Mouse (Mus musculus) spleen, adult 2 months (tissue): ENCODE data around the gene Gm26620. TPM values are rescaled to one million over a fixed set of nuclear protein-coding genes. Genes with fewer than 3 reads are reported as not detected.

Experiments used
- DNase-seq, 2 experiments: peaks; one replicate each; pipeline versions ENCODE4 v3.0.0 to v3.0.0-alpha.2; 2012 to 2021; ENCODE audit warnings: low spot score in 2 of 2, low read depth in 1 of 2
- H3K27ac ChIP-seq: fragments of 200-500 bp; 2 replicates; pipeline ENCODE4 v1.5.1; 2012; ENCODE audit warnings: low read length, inconsistent platforms; ENCODE audit not compliant: insufficient read depth
- H3K27me3 ChIP-seq: fragments of 200-500 bp; 2 replicates; pipeline ENCODE4 v1.6.1; 2012; ENCODE audit warnings: mild to moderate bottlenecking, moderate library complexity, low read length, inconsistent platforms; ENCODE audit not compliant: control insufficient read depth, insufficient read depth
- H3K36me3 ChIP-seq: fragments of 200-500 bp; 2 replicates; pipeline ENCODE4 v1.6.1; 2012; ENCODE audit warnings: mild to moderate bottlenecking, low read length, inconsistent platforms; ENCODE audit not compliant: control insufficient read depth, insufficient read depth
- H3K4me1 ChIP-seq: fragments of 200-500 bp; 2 replicates; pipeline ENCODE4 v1.6.1; 2011; ENCODE audit warnings: inconsistent platforms; ENCODE audit not compliant: control insufficient read depth, insufficient read depth, insufficient read length
- H3K4me3 ChIP-seq: fragments of 200-500 bp; 2 replicates; pipeline ENCODE4 v1.5.1; 2011; ENCODE audit warnings: mild to moderate bottlenecking, inconsistent platforms; ENCODE audit not compliant: insufficient read depth, insufficient read length; ENCODE audit errors: extremely low read depth
- CTCF ChIP-seq: fragments of 200-500 bp; IDR thresholded peaks from 2 replicates; pipeline ENCODE4 v1.5.1; 2011; ENCODE audit warnings: mild to moderate bottlenecking, inconsistent platforms; ENCODE audit not compliant: insufficient read depth, insufficient read length, insufficient replicate concordance; ENCODE audit errors: extremely low read depth
- POLR2A ChIP-seq: fragments of 200-500 bp; IDR thresholded peaks from 2 replicates; pipeline ENCODE4 v1.6.1; 2011; ENCODE audit warnings: low read depth, low read length, inconsistent platforms
- WGBS: fragments of 180-500 bp; shearing (Covaris S2); methylation state at CpG from one replicate; pipeline ENCODE4 v1.1.7; 2018; 5-methylcytosine and 5-hydroxymethylcytosine counted together
- polyA plus RNA-seq: library from polyadenylated mRNA; depleted of rRNA; stranded (reverse); fragments of >200 nt; gene quantifications from 2 replicates; pipeline ENCODE4 v1.2.3, GENCODE M21; 2012

The Gm26620 gene
- polyA plus RNA-seq, 1 experiment: 0.44 TPM

GRCm38 (mm10) chr1:170889310-170889709 is 4.4 kb downstream of the Gm26620 start:
- H3K36me3 ChIP-seq: no peaks in the 10 kb centered on the region
- DNase-seq: no peak
- H3K4me1 ChIP-seq: peaks cover 2% of the 10 kb centered on the region; the same call in 1 of the 2 replicates
- WGBS: 86% methylated on average over 4 of the region's 4 CpGs
- no peak for TF ChIP-seq POLR2A
- TF ChIP-seq CTCF: no peak
- H3K27ac ChIP-seq: no peak overlapping the region
- H3K27me3 ChIP-seq: no peaks in the 10 kb centered on the region
- no peak overlapping the region for H3K4me3 ChIP-seq

GRCm38 (mm10) chr1:170891646-170892045 is 6.8 kb downstream of the Gm26620 start:
- 84% methylated on average over 2 of the region's 2 CpGs for WGBS
- Histone ChIP-seq H3K36me3 (no peaks in the 10 kb centered on the region), H3K27ac (no peak overlapping the region), H3K4me1 (peaks cover 1% of the 10 kb centered on the region; the same call in 1 of the 2 replicates), H3K4me3 (no peak overlapping the region), H3K27me3 (no peaks in the 10 kb centered on the region)
- DNase-seq: no peak
- TF ChIP-seq CTCF: no peak
- no peak for TF ChIP-seq POLR2A

GRCm38 (mm10) chr1:170892279-170892678 is 7.4 kb downstream of the Gm26620 start:
- H3K27me3 ChIP-seq: no peaks in the 10 kb centered on the region
- H3K4me3 ChIP-seq: no peak overlapping the region
- H3K27ac ChIP-seq: no peak overlapping the region
- 81% methylated on average over 1 of the region's 1 CpGs for WGBS
- DNase-seq: no peak
- peaks cover 3% of the 10 kb centered on the region; the same call in 1 of the 2 replicates for H3K4me1 ChIP-seq
- no peaks in the 10 kb centered on the region for H3K36me3 ChIP-seq
- TF ChIP-seq CTCF: no peak
- no peak for TF ChIP-seq POLR2A

GRCm38 (mm10) chr1:170894603-170895602 is 10.0 kb downstream of the Gm26620 start:
- H3K27me3 ChIP-seq: no peaks in the 10 kb centered on the region
- peak in 1 of 2 experiments; percentile 52 for DNase-seq
- WGBS: 59% methylated on average over 9 of the region's 9 CpGs
- no peak overlapping the region for H3K27ac ChIP-seq
- TF ChIP-seq CTCF (no peak), POLR2A (no peak)
- H3K4me1 ChIP-seq: peaks cover 6% of the 10 kb centered on the region; the same call in 1 of the 2 replicates
- no peaks in the 10 kb centered on the region for H3K36me3 ChIP-seq
- no peak overlapping the region for H3K4me3 ChIP-seq

GRCm38 (mm10) chr1:170896651-170897281 is 11.9 kb downstream of the Gm26620 start:
- no peak for DNase-seq
- Histone ChIP-seq H3K4me1 (peaks cover 6% of the 10 kb centered on the region; the same call in 1 of the 2 replicates), H3K36me3 (no peaks in the 10 kb centered on the region), H3K4me3 (no peak overlapping the region), H3K27ac (peak overlapping the region; percentile 30; the same call in 1 of the 2 replicates), H3K27me3 (no peaks in the 10 kb centered on the region)
- WGBS: 24% methylated on average over 5 of the region's 5 CpGs
- TF ChIP-seq POLR2A: no peak
- no peak for TF ChIP-seq CTCF

GRCm38 (mm10) chr1:170898413-170899075 is 13.7 kb downstream of the Gm26620 start:
- Histone ChIP-seq H3K4me1 (peaks cover 6% of the 10 kb centered on the region; the same call in 1 of the 2 replicates), H3K27ac (peak overlapping the region; percentile 40; the same call in 1 of the 2 replicates), H3K36me3 (no peaks in the 10 kb centered on the region), H3K27me3 (no peaks in the 10 kb centered on the region), H3K4me3 (no peak overlapping the region)
- peak in 1 of 2 experiments; percentile 15 for DNase-seq
- no peak for TF ChIP-seq CTCF
- no peak for TF ChIP-seq POLR2A
- 54% methylated on average over 16 of the region's 16 CpGs for WGBS
